Mouse (Mus musculus): ENCODE measurements around the gene Sppl3.

- TF ChIP-seq CTCF (IDR thresholded peaks at IDR 0.05): no peak
- no peak for TF ChIP-seq EP300 (IDR thresholded peaks at IDR 0.05)
Observed at GRCm38 (mm10) chr5:115143552-115143951, 132.6 kb downstream of the Sppl3 start.

Data from lung, postnatal 0 days (tissue).